Mouse (Mus musculus): ENCODE measurements at regions not wholly inside any gene's neighbourhood (a gene's known extent, or its start where the extent isn't known, plus 50 kb on each side); places are given as distances from the start of the nearest gene placed in this dataset.

- in situ Hi-C loops (cut with MboI; ENCODE audit: low pct_ligation_motif_present, low pct_unique_long_range_greater_than_20kb, low sequenced_read_pairs): no loop called here
- no peak overlapping the region for H3K4me3 ChIP-seq (replicated peaks in 1 of 3; ENCODE audit: low read depth in 2 of 3, low read length in 2 of 3, poor library complexity in 1 of 3)
- dilution Hi-C loops (cut with MboI; ENCODE audit: extremely low pct_ligation_motif_present, extremely low pct_unique_long_range_greater_than_20kb, low sequenced_read_pairs): no loop called here
- H3K36me3 ChIP-seq (replicated peaks in 1 of 2; ENCODE audit: control insufficient read depth in 1 of 2, insufficient read depth in 1 of 2, low read length in 1 of 2): no peaks in the 10 kb centered on the region
- TF ChIP-seq POLR2A (IDR thresholded peaks at IDR 0.05; ENCODE audit: low read depth, low read length) (no peak), JUND (conservative IDR thresholded peaks at IDR 0.05; ENCODE audit: low read depth, low read length) (no peak)
- no peak overlapping the region for H3K27ac ChIP-seq (ENCODE audit: insufficient read depth, low read depth)
- H3K27me3 ChIP-seq (replicated peaks): no peaks in the 10 kb centered on the region
- no peaks in the 10 kb centered on the region for H3K4me1 ChIP-seq (ENCODE audit: control insufficient read depth in 1 of 2, insufficient read depth in 2 of 2)
- no peak for DNase-seq (ENCODE audit: extremely low read depth)
- no peak overlapping the region for H3K4me2 ChIP-seq (ENCODE audit: insufficient read depth, low read depth, poor library complexity, severe bottlenecking)
- H3K9ac ChIP-seq (ENCODE audit: insufficient read depth, low read depth): no peak overlapping the region
- no peaks in the 10 kb centered on the region for H3K79me2 ChIP-seq (replicated peaks; ENCODE audit: control insufficient read depth, extremely low read depth, insufficient read depth, poor library complexity, severe bottlenecking)
- H3K9me3 ChIP-seq (replicated peaks; ENCODE audit: low read length): no peaks in the 10 kb centered on the region
These were observed 312.2 kb downstream of the Etnk1 start for GRCm38 (mm10) chr6:143479239-143479638.

- H3K9ac ChIP-seq (ENCODE audit: insufficient read depth, low read depth): no peak overlapping the region
- no peak overlapping the region for H3K27ac ChIP-seq (ENCODE audit: insufficient read depth, low read depth)
- H3K79me2 ChIP-seq (replicated peaks; ENCODE audit: control insufficient read depth, extremely low read depth, insufficient read depth, poor library complexity, severe bottlenecking): no peaks in the 10 kb centered on the region
- H3K4me1 ChIP-seq (ENCODE audit: control insufficient read depth in 1 of 2, insufficient read depth in 2 of 2): no peaks in the 10 kb centered on the region
- in situ Hi-C loops (cut with MboI; ENCODE audit: low pct_ligation_motif_present, low pct_unique_long_range_greater_than_20kb, low sequenced_read_pairs) (no loop called here), dilution Hi-C loops (cut with MboI; ENCODE audit: extremely low pct_ligation_motif_present, extremely low pct_unique_long_range_greater_than_20kb, low sequenced_read_pairs) (no loop called here)
- no peaks in the 10 kb centered on the region for H3K9me3 ChIP-seq (replicated peaks; ENCODE audit: low read length)
- H3K36me3 ChIP-seq (replicated peaks in 1 of 2; ENCODE audit: control insufficient read depth in 1 of 2, insufficient read depth in 1 of 2, low read length in 1 of 2): no peaks in the 10 kb centered on the region
- no peaks in the 10 kb centered on the region for H3K27me3 ChIP-seq (replicated peaks)
- DNase-seq (ENCODE audit: extremely low read depth): no peak
- TF ChIP-seq CHD1 (IDR thresholded peaks at IDR 0.05; ENCODE audit: low read depth, low read length): no peak
- no peak for TF ChIP-seq POLR2AphosphoS2 (IDR thresholded peaks at IDR 0.05; ENCODE audit: low read depth, low read length)
- TF ChIP-seq MAFK (IDR thresholded peaks at IDR 0.05; ENCODE audit: insufficient replicate concordance, low read length): no peak
- TF ChIP-seq TBP (conservative IDR thresholded peaks at IDR 0.05; ENCODE audit: low read depth, low read length): no peak
- no peak for TF ChIP-seq HCFC1 (IDR thresholded peaks at IDR 0.05; ENCODE audit: low read depth, low read length)
- no peak for TF ChIP-seq ETS1 (conservative IDR thresholded peaks at IDR 0.05; ENCODE audit: low read depth, low read length)
- no peak for TF ChIP-seq ZC3H11A (IDR thresholded peaks at IDR 0.05; ENCODE audit: low read depth, low read length)
- no peak for TF ChIP-seq TCF12 (IDR thresholded peaks at IDR 0.05; ENCODE audit: low read depth, low read length)
- TF ChIP-seq IRF4 (IDR thresholded peaks at IDR 0.05; ENCODE audit: low read depth, low read length): no peak
- no peak for TF ChIP-seq PAX5 (IDR thresholded peaks at IDR 0.05; ENCODE audit: low read length)
- no peak for TF ChIP-seq CTCF (conservative IDR thresholded peaks at IDR 0.05 in 1 of 2, IDR thresholded peaks at IDR 0.05 in 1 of 2; ENCODE audit: low read depth in 2 of 2, low read length in 2 of 2)
- TF ChIP-seq ZMIZ1 (IDR thresholded peaks at IDR 0.05; ENCODE audit: low read depth, low read length): no peak
- TF ChIP-seq JUN (IDR thresholded peaks at IDR 0.05; ENCODE audit: insufficient read depth, low read depth, low read length): no peak
- no peak overlapping the region for H3K4me3 ChIP-seq (replicated peaks in 1 of 3; ENCODE audit: low read depth in 2 of 3, low read length in 2 of 3, poor library complexity in 1 of 3)
- H3K4me2 ChIP-seq (ENCODE audit: insufficient read depth, low read depth, poor library complexity, severe bottlenecking): no peak overlapping the region
These were observed 312.8 kb downstream of the Etnk1 start for GRCm38 (mm10) chr6:143479701-143480388.

Data from CH12.LX (cell line).